Mouse (Mus musculus): Measurements from ENCODE around the gene Prkn. TPM values are rescaled to one million over a fixed set of nuclear protein-coding genes. Genes with fewer than 3 reads are reported as not detected.

The Prkn gene
- total and polyA plus RNA-seq, 2 experiments from 2014 or later = 6.2 to 6.8 TPM

DNA sequence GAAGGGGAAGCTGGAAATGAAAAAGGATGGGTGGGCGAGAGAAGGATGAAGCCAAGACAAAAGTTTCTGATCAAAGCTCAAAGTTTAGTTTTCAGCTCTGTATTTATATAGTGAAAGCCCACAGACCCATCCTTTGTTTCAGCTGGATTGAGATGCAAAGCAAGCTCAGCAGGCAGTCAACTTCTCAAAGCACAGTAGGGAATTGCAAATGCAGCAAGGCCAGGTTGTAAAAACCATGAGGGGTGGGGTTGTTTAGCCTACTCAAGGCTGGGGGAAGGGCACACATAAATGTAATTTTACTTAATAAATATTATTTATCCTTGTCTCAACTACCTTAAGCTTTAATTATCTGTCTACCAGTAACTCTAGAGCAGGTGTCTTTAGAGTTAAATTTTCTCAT lies 693.7 kb downstream of the Prkn start:
- no peak for DNase-seq
- no peak for ATAC-seq

DNA sequence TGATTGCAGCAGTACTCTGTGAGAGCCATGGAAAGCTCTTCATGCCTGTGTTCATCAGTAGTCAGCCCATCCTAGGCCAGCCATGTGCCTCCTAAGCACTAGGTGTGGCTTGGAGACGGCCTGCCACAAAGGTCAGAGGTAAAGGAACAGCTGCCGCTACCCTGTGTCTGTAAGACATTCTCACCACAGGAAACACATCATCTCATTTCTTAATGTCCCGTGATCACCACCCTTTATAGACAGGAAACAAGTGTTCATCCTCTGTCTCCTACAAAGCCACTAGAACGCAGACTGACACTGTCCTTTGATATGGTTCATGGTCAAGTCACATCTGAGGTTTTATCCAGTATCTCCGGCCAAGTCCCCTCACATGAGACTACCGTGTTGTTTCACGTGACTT lies 698.6 kb downstream of the Prkn start:
- no peaks in the 10 kb centered on the region for H3K4me1 ChIP-seq (ENCODE audit: insufficient read depth)
- no peak for TF ChIP-seq CTCF (IDR thresholded peaks at IDR 0.05; ENCODE audit: low read depth)
- H3K27ac ChIP-seq (ENCODE audit: low read depth, low read length) = no peak overlapping the region
- 93% methylated on average over 7 of the region's 7 CpGs for WGBS
- no peaks in the 10 kb centered on the region for H3K27me3 ChIP-seq (ENCODE audit: insufficient read depth, low read length)
- H3K9ac ChIP-seq = no peak overlapping the region
- H3K4me3 ChIP-seq (ENCODE audit: low read depth, low read length) = no peak overlapping the region
- no peaks in the 10 kb centered on the region for H3K36me3 ChIP-seq (ENCODE audit: insufficient read depth)
- H3K4me2 ChIP-seq (ENCODE audit: low read depth) = no peak overlapping the region
- DNase-seq (no peak), ATAC-seq (no peak)
- no peaks in the 10 kb centered on the region for H3K9me3 ChIP-seq (ENCODE audit: low read length)

More for the DNA sequence above, 693.7 kb downstream of the Prkn start:
- Histone ChIP-seq H3K4me1 (ENCODE audit: insufficient read depth) (peaks cover 5% of the 10 kb centered on the region; the same call in 1 of the 2 replicates), H3K27ac (ENCODE audit: low read depth, low read length) (no peak overlapping the region), H3K9me3 (ENCODE audit: low read length) (no peaks in the 10 kb centered on the region), H3K4me3 (ENCODE audit: low read depth, low read length) (no peak overlapping the region), H3K9ac (no peak overlapping the region), H3K4me2 (ENCODE audit: low read depth) (no peak overlapping the region), H3K36me3 (ENCODE audit: insufficient read depth) (no peaks in the 10 kb centered on the region), H3K27me3 (ENCODE audit: insufficient read depth, low read length) (no peaks in the 10 kb centered on the region)
- TF ChIP-seq CTCF (IDR thresholded peaks at IDR 0.05; ENCODE audit: low read depth) = no peak
- WGBS = 28% methylated on average over 1 of the region's 1 CpGs

DNA sequence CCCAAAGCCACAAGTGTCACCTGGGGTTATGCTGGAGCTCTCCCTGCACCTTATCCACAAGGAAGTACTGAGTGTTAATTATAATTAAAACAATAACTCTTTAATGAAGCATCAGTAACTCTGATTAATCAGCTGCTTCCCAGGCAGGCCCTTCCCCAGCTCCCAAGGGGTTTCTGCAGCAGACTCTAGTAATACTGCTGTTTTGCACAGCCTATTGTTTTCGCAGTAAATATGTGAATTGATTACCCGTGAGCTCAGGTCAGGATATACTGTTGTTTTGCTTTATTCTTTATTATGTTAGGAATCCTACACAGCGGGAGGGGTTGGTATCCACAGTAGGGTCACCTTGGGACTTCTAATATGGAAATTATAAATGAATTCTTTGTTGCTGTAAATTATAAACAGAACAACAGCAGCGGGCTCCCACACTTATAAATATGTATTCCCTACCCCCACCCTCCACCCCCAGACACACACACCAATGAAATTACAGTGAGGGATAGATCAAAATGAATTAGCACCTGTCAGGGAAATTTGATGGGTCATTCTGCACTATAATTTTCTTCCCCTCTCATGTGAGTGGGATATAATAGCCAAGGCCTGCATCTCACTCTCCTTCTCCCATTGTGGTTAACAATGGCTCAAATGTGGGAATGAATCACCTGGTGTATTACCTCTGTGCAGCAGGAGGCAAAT lies 701.9 kb downstream of the Prkn start:
- Histone ChIP-seq H3K9ac (no peak overlapping the region), H3K27ac (ENCODE audit: low read depth, low read length) (no peak overlapping the region), H3K9me3 (ENCODE audit: low read length) (no peaks in the 10 kb centered on the region), H3K27me3 (ENCODE audit: insufficient read depth, low read length) (no peaks in the 10 kb centered on the region), H3K4me2 (ENCODE audit: low read depth) (no peak overlapping the region), H3K4me1 (ENCODE audit: insufficient read depth) (0 out of 2 replicates have a peak, but pooled peaks cover 5% of the 10 kb centered on the region), H3K4me3 (ENCODE audit: low read depth, low read length) (no peak overlapping the region), H3K36me3 (ENCODE audit: insufficient read depth) (no peaks in the 10 kb centered on the region)
- ATAC-seq (no peak), DNase-seq (no peak)
- 47% methylated on average over 4 of the region's 4 CpGs for whole genome bisulfite sequencing
- TF ChIP-seq CTCF (IDR thresholded peaks at IDR 0.05; ENCODE audit: low read depth) = no peak

DNA sequence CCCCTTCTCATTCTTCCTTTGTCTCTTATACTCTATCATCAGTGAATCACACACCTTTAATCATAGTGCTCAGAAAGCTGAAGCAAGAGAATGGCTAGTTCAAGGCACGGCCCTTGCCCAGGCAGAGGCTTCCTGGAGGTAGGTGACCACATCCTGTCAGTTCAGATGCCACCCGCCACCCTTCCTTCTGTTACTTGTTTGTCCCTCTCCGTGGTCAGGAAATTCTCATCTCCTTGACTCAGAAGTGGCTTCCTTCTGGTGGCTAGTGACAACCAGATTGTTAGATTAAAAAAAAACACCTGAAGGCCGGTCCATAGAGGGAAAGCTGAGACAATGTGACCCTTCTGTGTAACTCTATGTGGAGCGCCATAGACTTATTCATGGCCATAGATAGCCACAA lies 710.4 kb downstream of the Prkn start:
- H3K9ac ChIP-seq = no peak overlapping the region
- no peak for DNase-seq
- 91% methylated on average over 5 of the region's 5 CpGs for WGBS
- no peaks in the 10 kb centered on the region for H3K4me1 ChIP-seq (ENCODE audit: insufficient read depth)
- H3K9me3 ChIP-seq (ENCODE audit: low read length) = no peaks in the 10 kb centered on the region
- no peak overlapping the region for H3K4me2 ChIP-seq (ENCODE audit: low read depth)
- H3K4me3 ChIP-seq (ENCODE audit: low read depth, low read length) = no peak overlapping the region
- no peak for ATAC-seq
- no peaks in the 10 kb centered on the region for H3K36me3 ChIP-seq (ENCODE audit: insufficient read depth)
- no peaks in the 10 kb centered on the region for H3K27me3 ChIP-seq (ENCODE audit: insufficient read depth, low read length)
- no peak for TF ChIP-seq CTCF (IDR thresholded peaks at IDR 0.05; ENCODE audit: low read depth)
- no peak overlapping the region for H3K27ac ChIP-seq (ENCODE audit: low read depth, low read length)

DNA sequence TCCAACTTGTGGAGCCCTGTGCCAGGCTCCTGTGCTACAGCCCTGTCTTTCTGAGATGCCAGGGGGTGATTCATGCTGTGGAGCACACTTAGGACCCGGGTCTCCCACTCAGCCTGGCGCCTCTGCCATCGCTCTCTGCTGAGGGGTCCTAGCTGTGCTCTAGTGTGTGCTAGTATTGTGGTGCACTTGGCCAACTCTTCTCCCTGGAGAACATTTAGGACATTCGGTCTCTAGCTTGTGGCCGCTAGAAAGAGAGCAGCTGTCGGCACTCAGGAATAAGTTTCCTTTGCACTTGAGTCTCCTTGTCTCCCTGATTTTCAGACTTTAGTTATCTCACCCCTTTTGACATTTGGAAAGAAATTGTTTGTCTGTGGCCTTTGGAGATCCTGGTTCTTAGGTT lies 725.5 kb downstream of the Prkn start:
- no peaks in the 10 kb centered on the region for H3K36me3 ChIP-seq (ENCODE audit: insufficient read depth)
- no peak overlapping the region for H3K4me3 ChIP-seq (ENCODE audit: low read depth, low read length)
- TF ChIP-seq CTCF (IDR thresholded peaks at IDR 0.05; ENCODE audit: low read depth) = no peak
- H3K27me3 ChIP-seq (ENCODE audit: insufficient read depth, low read length) = no peaks in the 10 kb centered on the region
- no peak overlapping the region for H3K27ac ChIP-seq (ENCODE audit: low read depth, low read length)
- DNase-seq (no peak), ATAC-seq (no peak)
- no peak overlapping the region for H3K4me2 ChIP-seq (ENCODE audit: low read depth)
- WGBS = 90% methylated on average over 6 of the region's 6 CpGs
- no peak overlapping the region for H3K9ac ChIP-seq
- no peaks in the 10 kb centered on the region for H3K4me1 ChIP-seq (ENCODE audit: insufficient read depth)
- H3K9me3 ChIP-seq (ENCODE audit: low read length) = no peaks in the 10 kb centered on the region

DNA sequence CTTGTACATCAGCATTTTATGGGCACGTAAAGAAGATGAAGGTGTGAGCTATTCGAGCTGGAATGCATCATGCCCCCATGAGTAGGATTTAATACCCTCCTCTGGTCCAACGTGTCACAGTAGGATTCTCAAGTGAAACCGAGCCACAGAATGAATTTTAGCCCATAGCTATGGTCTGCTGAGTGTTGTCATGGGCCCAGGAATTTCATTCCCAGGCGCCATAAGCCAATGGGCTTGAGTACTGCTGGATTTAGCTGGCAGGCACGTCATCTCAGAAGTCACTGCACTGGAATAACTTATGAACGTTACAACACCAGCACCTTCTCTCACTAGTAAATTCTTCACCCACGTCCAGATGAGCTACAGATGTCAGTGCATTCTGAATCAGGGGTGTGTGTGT lies 730.2 kb downstream of the Prkn start:
- DNase-seq = no peak
- Histone ChIP-seq H3K27me3 (ENCODE audit: insufficient read depth, low read length) (no peaks in the 10 kb centered on the region), H3K36me3 (ENCODE audit: insufficient read depth) (no peaks in the 10 kb centered on the region), H3K9me3 (ENCODE audit: low read length) (no peaks in the 10 kb centered on the region), H3K4me2 (ENCODE audit: low read depth) (no peak overlapping the region), H3K9ac (no peak overlapping the region), H3K4me3 (ENCODE audit: low read depth, low read length) (no peak overlapping the region), H3K4me1 (ENCODE audit: insufficient read depth) (no peaks in the 10 kb centered on the region), H3K27ac (ENCODE audit: low read depth, low read length) (no peak overlapping the region)
- no peak for TF ChIP-seq CTCF (IDR thresholded peaks at IDR 0.05; ENCODE audit: low read depth)
- WGBS = 78% methylated on average over 8 of the region's 8 CpGs
- no peak for ATAC-seq

DNA sequence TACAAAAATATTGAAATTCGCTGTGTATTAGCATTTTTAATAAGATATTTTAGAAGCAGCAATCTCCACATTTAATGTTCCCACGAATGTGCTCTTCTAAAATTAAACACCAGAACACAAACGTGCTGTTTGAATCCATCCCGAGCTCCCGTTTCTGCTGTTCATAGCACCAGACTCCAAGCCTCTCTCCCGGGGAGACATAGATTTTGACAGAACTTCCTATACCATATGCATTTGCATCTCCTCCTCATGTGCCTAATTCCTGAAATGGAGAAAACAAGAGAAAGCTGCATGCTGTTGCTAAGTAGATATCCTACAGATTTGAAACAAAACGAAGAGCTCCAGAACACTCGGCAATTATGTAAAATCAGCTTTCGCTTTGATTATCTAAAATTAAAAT lies 733.5 kb downstream of the Prkn start:
- no peak for TF ChIP-seq CTCF (IDR thresholded peaks at IDR 0.05; ENCODE audit: low read depth)
- 52% methylated on average over 9 of the region's 9 CpGs for WGBS
- Histone ChIP-seq H3K9me3 (ENCODE audit: low read length) (no peaks in the 10 kb centered on the region), H3K27ac (ENCODE audit: low read depth, low read length) (peak overlapping the region; percentile 57; the same call in 1 of the 2 replicates), H3K36me3 (ENCODE audit: insufficient read depth) (no peaks in the 10 kb centered on the region), H3K4me3 (ENCODE audit: low read depth, low read length) (no peak overlapping the region), H3K4me2 (ENCODE audit: low read depth) (no peak overlapping the region), H3K4me1 (ENCODE audit: insufficient read depth) (no peaks in the 10 kb centered on the region), H3K9ac (no peak overlapping the region), H3K27me3 (ENCODE audit: insufficient read depth, low read length) (no peaks in the 10 kb centered on the region)
- DNase-seq (peak; percentile 68), ATAC-seq (peak; percentile 87)

All from forebrain, postnatal 0 days (tissue).